ENCODE assay signal across 28 mouse cellular contexts in the genomic region with DNA sequence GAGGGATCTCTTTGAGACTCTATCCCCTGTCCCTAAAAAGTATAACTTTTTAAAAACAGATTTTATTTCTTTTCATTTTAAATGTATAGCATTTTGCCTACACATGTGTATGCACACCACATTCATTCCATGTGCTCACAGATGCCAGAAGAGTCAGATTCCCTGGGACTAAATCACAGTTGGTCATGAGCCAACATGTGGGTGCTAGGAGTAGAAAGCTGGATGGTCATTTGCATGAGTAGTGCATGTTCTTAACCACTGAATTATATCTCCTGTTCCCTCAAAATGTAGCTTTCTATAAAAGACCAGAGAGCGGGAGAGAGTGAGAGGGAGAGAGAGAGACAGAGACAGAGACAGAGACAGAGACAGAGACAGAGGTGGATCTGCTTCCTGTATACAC.
DNase-seq lines count a peak whose midpoint lies in the region; ATAC-seq lines count a peak whose summit lies in the region.
"Had no signal": no experiment of that assay in that cellular context is flagged by ENCODE, and none has a peak within 500 bp of the region (broad histone marks: within the 10 kb centered on the region; RNA-seq: fewer than 3 reads in every experiment).

No protein-coding gene starts in this region.

- H3K9me3 ChIP-seq in liver, embryonic 11.5 days (ENCODE audit: control insufficient read depth, low read length), result no peaks in the 10 kb centered on the region
- H3K9me3 ChIP-seq: heart, embryonic 13.5 days; hindbrain, embryonic 15.5 days; limb, embryonic 13.5 days; liver, embryonic 12.5 days; neural tube, embryonic 12.5 days had no signal

- peak; percentile 98 for ATAC-seq in frontal cortex, adult (ENCODE audit: low TSS enrichment)
- ATAC-seq in liver, embryonic 11.5 days (replicated peaks; ENCODE audit: low FRiP score), result no peak
- ATAC-seq: forebrain, embryonic 14.5 days; inflammation-experienced regulatory T-cells, adult 6 months; liver, embryonic 12.5 days; liver, postnatal 0 days; midbrain, embryonic 16.5 days had no signal

- H3K4me3 ChIP-seq in liver, embryonic 11.5 days (ENCODE audit: low read depth, low read length), result no peak overlapping the region
- H3K4me3 ChIP-seq: heart, embryonic 13.5 days; hindbrain, embryonic 15.5 days; left cerebral cortex, adult 2 months; limb, embryonic 13.5 days; liver, embryonic 12.5 days; myocyte; neural tube, embryonic 12.5 days had no signal

- H3K4me1 ChIP-seq in liver, embryonic 11.5 days (replicated peaks; ENCODE audit: control insufficient read depth, insufficient read depth, low read length), result no peaks in the 10 kb centered on the region
- H3K4me1 ChIP-seq: heart, embryonic 13.5 days; hindbrain, embryonic 15.5 days; limb, embryonic 13.5 days; liver, embryonic 12.5 days; neural tube, embryonic 12.5 days had no signal

- no peak overlapping the region for H3K4me2 ChIP-seq in liver, embryonic 11.5 days
- H3K4me2 ChIP-seq: heart, embryonic 13.5 days; hindbrain, embryonic 15.5 days; limb, embryonic 13.5 days; liver, embryonic 12.5 days; midbrain, embryonic 11.5 days; neural tube, embryonic 12.5 days had no signal

- intact Hi-C loops in left cerebral cortex, postnatal 14 days (cut with DNase I), result no loop called here
- intact Hi-C loops in left cerebral cortex, postnatal 4 days (cut with DNase I), result no loop called here

- no peak overlapping the region for H3K9ac ChIP-seq in liver, embryonic 11.5 days (ENCODE audit: low read depth, low read length)
- H3K9ac ChIP-seq: heart, embryonic 13.5 days; hindbrain, embryonic 15.5 days; limb, embryonic 13.5 days; liver, embryonic 12.5 days; liver, postnatal 0 days; neural tube, embryonic 12.5 days had no signal

- no peaks in the 10 kb centered on the region for H3K27me3 ChIP-seq in liver, embryonic 11.5 days (replicated peaks; ENCODE audit: control insufficient read depth, insufficient read depth, low read length)
- H3K27me3 ChIP-seq: heart, embryonic 13.5 days; hindbrain, embryonic 15.5 days; limb, embryonic 13.5 days; liver, embryonic 12.5 days; neural tube, embryonic 12.5 days had no signal

- WGBS in liver, embryonic 11.5 days, result 80% methylated on average over 1 of the region's 1 CpGs

- H3K36me3 ChIP-seq in liver, embryonic 11.5 days (ENCODE audit: control insufficient read depth, insufficient read depth, low read length), result no peaks in the 10 kb centered on the region
- H3K36me3 ChIP-seq: heart, embryonic 13.5 days; hindbrain, embryonic 15.5 days; limb, embryonic 13.5 days; liver, embryonic 12.5 days; neural tube, embryonic 12.5 days had no signal

- DNase-seq in frontal cortex, postnatal 10 days (ENCODE audit: low spot score in 2 of 2), result no peak
- DNase-seq in left cerebral cortex, postnatal 14 days (ENCODE audit: low spot score in 2 of 2), result peak; percentile 19 to 55
- DNase-seq in left cerebral cortex, postnatal 4 days, result no peak
- DNase-seq in 3T3-L1 (ENCODE audit: low read depth, low spot score), result peak; percentile 63
- peak; percentile 31 to 38 for DNase-seq in right cerebral cortex, postnatal 10 days (ENCODE audit: low spot score in 2 of 2)
- DNase-seq in liver, embryonic 11.5 days (ENCODE audit: low spot score), result no peak
- DNase-seq: adrenal gland, postnatal 25 days; cerebellum, adult 8-10 months; cerebellum, postnatal 25 days; gastrocnemius, postnatal 10 days; heart, postnatal 10 days; kidney, adult 2 months; kidney, postnatal 36 days; liver, postnatal 0 days; lung, postnatal 36 days; thymus, postnatal 4 days had no signal

- no peak overlapping the region for H3K27ac ChIP-seq in liver, embryonic 11.5 days (ENCODE audit: low read depth, low read length)
- H3K27ac ChIP-seq: heart, embryonic 13.5 days; hindbrain, embryonic 15.5 days; left cerebral cortex, adult 2 months; limb, embryonic 13.5 days; liver, embryonic 12.5 days; neural tube, embryonic 12.5 days had no signal

Comparison
In these comparisons a context has a peak if more than half of its experiments do, and no peak if none do; other contexts are left out.
1. DNase-seq: peak in left cerebral cortex, postnatal 14 days (2 of 2), 3T3-L1 (single experiment) and right cerebral cortex, postnatal 10 days (2 of 2); none in frontal cortex, postnatal 10 days (0 of 2), left cerebral cortex, postnatal 4 days (single experiment) and liver, embryonic 11.5 days (single experiment).